Mouse (Mus musculus) heart, embryonic 12.5 days (tissue): Measurements from ENCODE around the gene Ppp4r1. TPM values are rescaled to one million over a fixed set of nuclear protein-coding genes. Genes with fewer than 3 reads are reported as not detected.

ENCODE experiments used
- ATAC-seq: fragments of 200-750 bp; cut with Nextera tagmentation; 2 replicates; pipeline ENCODE4 v1.8.0; 2017; ENCODE audit warnings: moderate TSS enrichment, moderate library complexity; ENCODE audit not compliant: insufficient number of reproducible peaks, low FRiP score
- H3K27ac ChIP-seq: fragments of 300-500 bp; sonication (generic); 2 replicates; pipeline ENCODE4 v1.5.1; 2016; ENCODE audit warnings: mild to moderate bottlenecking, moderate library complexity; ENCODE audit not compliant: poor library complexity, severe bottlenecking
- H3K27me3 ChIP-seq: fragments of 300-500 bp; sonication (generic); replicated peaks from 2 replicates; pipeline ENCODE4 v1.6.1; 2016; ENCODE audit warnings: mild to moderate bottlenecking, moderate library complexity
- H3K36me3 ChIP-seq: fragments of 300-500 bp; sonication (generic); 2 replicates; pipeline ENCODE4 v1.6.1; 2016; ENCODE audit warnings: mild to moderate bottlenecking, moderate library complexity
- H3K4me1 ChIP-seq: fragments of 300-500 bp; sonication (generic); replicated peaks from 2 replicates; pipeline ENCODE4 v1.6.1; 2016; ENCODE audit warnings: mild to moderate bottlenecking
- H3K4me2 ChIP-seq: fragments of 300-500 bp; sonication (generic); 2 replicates; pipeline ENCODE4 v1.6.1; 2016; ENCODE audit warnings: mild to moderate bottlenecking, moderate library complexity
- H3K4me3 ChIP-seq: fragments of 300-500 bp; sonication (generic); 2 replicates; pipeline ENCODE4 v1.5.1; 2016; ENCODE audit warnings: mild to moderate bottlenecking
- H3K9ac ChIP-seq: fragments of 300-500 bp; sonication (generic); 2 replicates; pipeline ENCODE4 v1.6.1; 2016; ENCODE audit warnings: mild to moderate bottlenecking, moderate library complexity
- H3K9me3 ChIP-seq: fragments of 300-500 bp; sonication (generic); replicated peaks from 2 replicates; pipeline ENCODE4 v1.6.1; 2016; ENCODE audit warnings: mild to moderate bottlenecking, moderate library complexity
- WGBS: fragments of 180-500 bp; shearing (Covaris S2); methylation state at CpG from one replicate; pipeline ENCODE4 v1.1.7; 2016; 5-methylcytosine and 5-hydroxymethylcytosine counted together
- polyA plus RNA-seq: library from polyadenylated mRNA; unstranded; fragments of >200 nt; fragmentation: Nextera tagmentation; extraction: Ambion mirVana; gene quantifications from 2 replicates; pipeline ENCODE4 v1.2.1, GENCODE M21; 2016

Gene Ppp4r1
- polyA plus RNA-seq, 1 experiment from 2014 or later, result 33.5 TPM

GRCm38 (mm10) chr17:65839541-65840256, 57.3 kb downstream of the Ppp4r1 start:
- no peak overlapping the region for H3K27ac ChIP-seq
- no peak overlapping the region for H3K4me2 ChIP-seq
- no peaks in the 10 kb centered on the region for H3K9me3 ChIP-seq
- no peak overlapping the region for H3K4me3 ChIP-seq
- no peaks in the 10 kb centered on the region for H3K27me3 ChIP-seq
- no peak overlapping the region for H3K9ac ChIP-seq
- H3K36me3 ChIP-seq, result peaks cover 94% of the 10 kb centered on the region
- ATAC-seq, result no peak
- WGBS, result 87% methylated on average over 7 of the region's 7 CpGs
- H3K4me1 ChIP-seq, result no peaks in the 10 kb centered on the region

GRCm38 (mm10) chr17:65842669-65843381, 60.5 kb downstream of the Ppp4r1 start:
- no peak overlapping the region for H3K4me2 ChIP-seq
- no peaks in the 10 kb centered on the region for H3K27me3 ChIP-seq
- 84% methylated on average over 10 of the region's 10 CpGs for WGBS
- no peak overlapping the region for H3K27ac ChIP-seq
- H3K36me3 ChIP-seq, result peaks cover 83% of the 10 kb centered on the region
- no peak overlapping the region for H3K9ac ChIP-seq
- H3K4me1 ChIP-seq, result peaks cover 3% of the 10 kb centered on the region
- no peaks in the 10 kb centered on the region for H3K9me3 ChIP-seq
- no peak overlapping the region for H3K4me3 ChIP-seq
- no peak for ATAC-seq

GRCm38 (mm10) chr17:65845423-65845822, 63.0 kb downstream of the Ppp4r1 start:
- H3K27ac ChIP-seq, result no peak overlapping the region
- 87% methylated on average over 6 of the region's 6 CpGs for WGBS
- no peaks in the 10 kb centered on the region for H3K9me3 ChIP-seq
- peaks cover 74% of the 10 kb centered on the region for H3K36me3 ChIP-seq
- no peaks in the 10 kb centered on the region for H3K27me3 ChIP-seq
- ATAC-seq, result no peak
- no peak overlapping the region for H3K4me2 ChIP-seq
- no peak overlapping the region for H3K4me3 ChIP-seq
- H3K9ac ChIP-seq, result no peak overlapping the region
- H3K4me1 ChIP-seq, result peaks cover 15% of the 10 kb centered on the region

- Histone ChIP-seq H3K27me3 (no peaks in the 10 kb centered on the region), H3K9me3 (no peaks in the 10 kb centered on the region), H3K27ac (no peak overlapping the region; the same call in 1 of the 2 replicates), H3K36me3 (peaks cover 75% of the 10 kb centered on the region), H3K4me3 (no peak overlapping the region), H3K4me1 (peaks cover 17% of the 10 kb centered on the region), H3K9ac (no peak overlapping the region), H3K4me2 (no peak overlapping the region)
- WGBS, result 83% methylated on average over 11 of the region's 11 CpGs
- no peak for ATAC-seq
Measured at GRCm38 (mm10) chr17:65847694-65848449, 65.5 kb downstream of the Ppp4r1 start.

- peaks cover 66% of the 10 kb centered on the region for H3K36me3 ChIP-seq
- H3K27me3 ChIP-seq, result no peaks in the 10 kb centered on the region
- ATAC-seq, result no peak
- no peak overlapping the region for H3K4me2 ChIP-seq
- peaks cover under 1% of the 10 kb centered on the region for H3K9me3 ChIP-seq
- no peak overlapping the region for H3K27ac ChIP-seq
- no peak overlapping the region for H3K4me3 ChIP-seq
- peaks cover 17% of the 10 kb centered on the region for H3K4me1 ChIP-seq
- 88% methylated on average over 17 of the region's 17 CpGs for WGBS
- no peak overlapping the region for H3K9ac ChIP-seq
Measured at GRCm38 (mm10) chr17:65850487-65850886, 68.1 kb downstream of the Ppp4r1 start.

- peaks cover 75% of the 10 kb centered on the region for H3K36me3 ChIP-seq
- no peak overlapping the region for H3K9ac ChIP-seq
- H3K9me3 ChIP-seq, result peaks cover 4% of the 10 kb centered on the region
- 89% methylated on average over 6 of the region's 6 CpGs for WGBS
- H3K27me3 ChIP-seq, result no peaks in the 10 kb centered on the region
- peaks cover 20% of the 10 kb centered on the region for H3K4me1 ChIP-seq
- no peak overlapping the region for H3K27ac ChIP-seq
- no peak for ATAC-seq
- H3K4me3 ChIP-seq, result no peak overlapping the region
- H3K4me2 ChIP-seq, result no peak overlapping the region
Measured at GRCm38 (mm10) chr17:65851749-65852148, 69.4 kb downstream of the Ppp4r1 start.

GRCm38 (mm10) chr17:65853326-65853725, 71.0 kb downstream of the Ppp4r1 start:
- Histone ChIP-seq H3K4me3 (no peak overlapping the region), H3K9ac (no peak overlapping the region), H3K4me2 (no peak overlapping the region), H3K27me3 (no peaks in the 10 kb centered on the region), H3K9me3 (peaks cover 4% of the 10 kb centered on the region), H3K4me1 (peaks cover 24% of the 10 kb centered on the region), H3K36me3 (peaks cover 69% of the 10 kb centered on the region), H3K27ac (no peak overlapping the region)
- ATAC-seq, result no peak
- WGBS, result 83% methylated on average over 6 of the region's 6 CpGs

- ATAC-seq, result no peak
- H3K4me3 ChIP-seq, result no peak overlapping the region
- peaks cover 70% of the 10 kb centered on the region for H3K36me3 ChIP-seq
- peaks cover 4% of the 10 kb centered on the region for H3K9me3 ChIP-seq
- 90% methylated on average over 4 of the region's 4 CpGs for WGBS
- no peak overlapping the region for H3K4me2 ChIP-seq
- no peak overlapping the region for H3K27ac ChIP-seq
- H3K27me3 ChIP-seq, result no peaks in the 10 kb centered on the region
- H3K9ac ChIP-seq, result no peak overlapping the region
- H3K4me1 ChIP-seq, result peaks cover 24% of the 10 kb centered on the region
Measured at GRCm38 (mm10) chr17:65854006-65854405, 71.6 kb downstream of the Ppp4r1 start.

- WGBS, result 19% methylated on average over 4 of the region's 4 CpGs
- no peak overlapping the region for H3K9ac ChIP-seq
- no peak overlapping the region for H3K4me3 ChIP-seq
- no peaks in the 10 kb centered on the region for H3K27me3 ChIP-seq
- no peak overlapping the region for H3K27ac ChIP-seq
- H3K4me2 ChIP-seq, result no peak overlapping the region
- peaks cover 4% of the 10 kb centered on the region for H3K9me3 ChIP-seq
- peaks cover 59% of the 10 kb centered on the region for H3K36me3 ChIP-seq
- ATAC-seq, result no peak
- peaks cover 14% of the 10 kb centered on the region for H3K4me1 ChIP-seq
Measured at GRCm38 (mm10) chr17:65857617-65858016, 75.2 kb downstream of the Ppp4r1 start.

- H3K4me1 ChIP-seq, result peaks cover 10% of the 10 kb centered on the region
- no peak for ATAC-seq
- H3K4me3 ChIP-seq, result no peak overlapping the region
Measured at GRCm38 (mm10) chr17:65862579-65862978, 80.2 kb downstream of the Ppp4r1 start.

GRCm38 (mm10) chr17:65863830-65864229, 81.5 kb downstream of the Ppp4r1 start:
- Histone ChIP-seq H3K36me3 (peaks cover 41% of the 10 kb centered on the region), H3K4me2 (no peak overlapping the region)
- 91% methylated on average over 12 of the region's 12 CpGs for WGBS

More at GRCm38 (mm10) chr17:65862579-65862978, 80.2 kb downstream of the Ppp4r1 start:
- H3K9me3 ChIP-seq, result no peaks in the 10 kb centered on the region
- H3K4me2 ChIP-seq, result no peak overlapping the region
- no peaks in the 10 kb centered on the region for H3K27me3 ChIP-seq
- 59% methylated on average over 4 of the region's 4 CpGs for WGBS
- H3K36me3 ChIP-seq, result peaks cover 44% of the 10 kb centered on the region
- no peak overlapping the region for H3K27ac ChIP-seq
- H3K9ac ChIP-seq, result no peak overlapping the region

More at GRCm38 (mm10) chr17:65863830-65864229, 81.5 kb downstream of the Ppp4r1 start:
- no peak overlapping the region for H3K9ac ChIP-seq
- H3K27me3 ChIP-seq, result no peaks in the 10 kb centered on the region
- H3K27ac ChIP-seq, result no peak overlapping the region
- ATAC-seq, result no peak
- H3K9me3 ChIP-seq, result no peaks in the 10 kb centered on the region
- 0 out of 2 replicates have a peak, but pooled peaks cover 5% of the 10 kb centered on the region for H3K4me1 ChIP-seq
- H3K4me3 ChIP-seq, result no peak overlapping the region
